Mouse (Mus musculus) lung, embryonic 15.5 days (tissue): ENCODE results near the gene 1700025G04Rik. TPM values are rescaled to one million over a fixed set of nuclear protein-coding genes. Genes with fewer than 3 reads are reported as not detected.

ENCODE experiments used
- ATAC-seq: fragments of 200-750 bp; cut with Nextera tagmentation; 2 replicates; pipeline ENCODE4 v1.8.0; 2017; ENCODE audit warnings: moderate number of reproducible peaks, borderline replicate concordance; ENCODE audit not compliant: low FRiP score, low TSS enrichment; ENCODE audit errors: extremely low read depth
- H3K27ac ChIP-seq: fragments of 300-500 bp; sonication (generic); 2 replicates; pipeline ENCODE4 v1.5.1; 2015; ENCODE audit warnings: moderate library complexity, mild to moderate bottlenecking, inconsistent platforms
- H3K27me3 ChIP-seq: fragments of 300-500 bp; sonication (generic); 2 replicates; pipeline ENCODE4 v1.6.1; 2015; ENCODE audit warnings: inconsistent platforms
- H3K36me3 ChIP-seq: fragments of 300-500 bp; sonication (generic); 2 replicates; pipeline ENCODE4 v1.6.1; 2015; ENCODE audit warnings: inconsistent platforms
- H3K4me1 ChIP-seq: fragments of 300-500 bp; sonication (generic); 2 replicates; pipeline ENCODE4 v1.6.1; 2015; ENCODE audit warnings: inconsistent platforms
- H3K4me2 ChIP-seq: fragments of 300-500 bp; sonication (generic); 2 replicates; pipeline ENCODE4 v1.6.1; 2015; ENCODE audit warnings: inconsistent platforms, mild to moderate bottlenecking, moderate library complexity
- H3K4me3 ChIP-seq: fragments of 300-500 bp; sonication (generic); 2 replicates; pipeline ENCODE4 v1.5.1; 2015; ENCODE audit warnings: mild to moderate bottlenecking, inconsistent platforms
- H3K9ac ChIP-seq: fragments of 300-500 bp; sonication (generic); 2 replicates; pipeline ENCODE4 v1.6.1; 2015; ENCODE audit warnings: inconsistent platforms
- H3K9me3 ChIP-seq: fragments of 300-500 bp; sonication (generic); 2 replicates; pipeline ENCODE4 v1.6.1; 2016; ENCODE audit warnings: inconsistent platforms
- WGBS: fragments of 180-500 bp; shearing (Covaris S2); methylation state at CpG from one replicate; pipeline ENCODE4 v1.1.7; 2015; 5-methylcytosine and 5-hydroxymethylcytosine counted together
- polyA plus RNA-seq: library from polyadenylated mRNA; unstranded; fragments of >200 nt; fragmentation: Nextera tagmentation; extraction: Ambion mirVana; gene quantifications from 2 replicates; pipeline ENCODE4 v1.2.1, GENCODE M21; 2015

Gene 1700025G04Rik
- polyA plus RNA-seq, 1 experiment from 2014 or later = 23.5 TPM

DNA sequence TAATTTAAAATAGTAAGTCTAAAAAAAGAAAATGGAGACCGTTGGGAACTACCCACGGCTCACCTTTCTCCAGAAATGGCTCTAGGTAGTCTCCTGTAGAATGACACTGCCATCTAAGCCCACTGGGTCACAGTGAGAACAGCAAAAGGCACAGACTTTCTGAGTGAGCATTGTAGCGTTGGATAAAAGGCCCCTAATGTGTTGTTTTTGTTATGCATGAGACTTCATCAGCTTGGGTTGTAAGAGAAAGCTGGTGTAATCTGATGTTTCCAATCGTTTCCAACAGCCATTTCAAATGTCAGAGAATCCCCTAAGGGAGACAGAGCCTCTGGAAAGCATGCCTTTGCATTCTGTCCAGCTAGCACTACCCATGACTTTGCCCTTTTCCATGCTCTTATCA, 19.5 kb downstream of the 1700025G04Rik start:
- Histone ChIP-seq H3K36me3 (no peaks in the 10 kb centered on the region), H3K9me3 (no peaks in the 10 kb centered on the region), H3K4me1 (0 out of 2 replicates have a peak, but pooled peaks cover under 1% of the 10 kb centered on the region), H3K27ac (no peak overlapping the region), H3K27me3 (no peaks in the 10 kb centered on the region), H3K4me2 (no peak overlapping the region), H3K9ac (no peak overlapping the region), H3K4me3 (no peak overlapping the region)
- ATAC-seq = no peak
- WGBS = 79% methylated on average over 4 of the region's 4 CpGs

DNA sequence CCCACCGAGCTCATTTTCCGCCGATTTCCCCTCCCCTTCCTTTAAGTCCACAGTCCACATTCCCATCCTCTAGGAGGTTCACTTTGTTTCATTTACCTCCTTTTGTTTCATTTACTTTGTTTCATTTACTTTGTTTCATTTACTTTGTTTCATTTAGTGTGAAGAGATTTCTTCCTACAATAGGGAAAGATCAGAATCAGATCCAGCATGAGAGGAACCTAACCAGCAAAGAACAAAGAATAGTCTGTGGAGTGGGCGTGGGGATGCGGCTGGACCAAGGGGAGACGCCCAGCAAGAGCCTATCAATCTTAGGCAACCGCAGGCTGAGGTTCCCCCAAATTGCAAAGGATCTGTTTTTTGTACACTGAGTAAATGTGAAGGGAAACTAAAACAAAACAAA, 20.2 kb downstream of the 1700025G04Rik start:
- no peaks in the 10 kb centered on the region for H3K36me3 ChIP-seq
- ATAC-seq = no peak
- WGBS = 82% methylated on average over 7 of the region's 7 CpGs

DNA sequence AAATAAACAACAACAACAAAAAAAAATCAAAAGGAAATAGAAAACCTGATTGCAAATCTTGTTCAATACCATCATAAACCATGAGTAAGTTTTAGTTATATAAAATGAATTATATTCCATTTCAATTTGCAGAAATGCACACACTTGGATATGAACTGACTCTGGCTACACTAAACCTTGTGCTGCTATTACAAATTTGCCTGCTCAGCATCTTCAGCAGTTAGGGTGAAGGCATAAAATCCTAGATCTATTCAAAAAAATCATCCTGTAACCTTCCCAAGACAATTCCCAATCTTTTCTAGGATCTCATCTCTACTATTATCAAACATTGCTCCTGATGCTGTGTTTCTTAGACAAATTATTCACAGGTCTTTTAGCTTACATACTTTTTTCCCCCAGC, 22.0 kb downstream of the 1700025G04Rik start:
- Histone ChIP-seq H3K4me3 (no peak overlapping the region), H3K4me2 (no peak overlapping the region), H3K27ac (no peak overlapping the region), H3K27me3 (no peaks in the 10 kb centered on the region), H3K4me1 (0 out of 2 replicates have a peak, but pooled peaks cover 2% of the 10 kb centered on the region), H3K9ac (no peak overlapping the region), H3K36me3 (no peaks in the 10 kb centered on the region), H3K9me3 (no peaks in the 10 kb centered on the region)
- ATAC-seq = no peak

More for the DNA sequence above, 20.2 kb downstream of the 1700025G04Rik start:
- H3K9ac ChIP-seq = no peak overlapping the region
- H3K9me3 ChIP-seq = no peaks in the 10 kb centered on the region
- no peaks in the 10 kb centered on the region for H3K27me3 ChIP-seq
- H3K4me2 ChIP-seq = no peak overlapping the region
- no peak overlapping the region for H3K4me3 ChIP-seq
- no peak overlapping the region for H3K27ac ChIP-seq
- H3K4me1 ChIP-seq = no peaks in the 10 kb centered on the region

DNA sequence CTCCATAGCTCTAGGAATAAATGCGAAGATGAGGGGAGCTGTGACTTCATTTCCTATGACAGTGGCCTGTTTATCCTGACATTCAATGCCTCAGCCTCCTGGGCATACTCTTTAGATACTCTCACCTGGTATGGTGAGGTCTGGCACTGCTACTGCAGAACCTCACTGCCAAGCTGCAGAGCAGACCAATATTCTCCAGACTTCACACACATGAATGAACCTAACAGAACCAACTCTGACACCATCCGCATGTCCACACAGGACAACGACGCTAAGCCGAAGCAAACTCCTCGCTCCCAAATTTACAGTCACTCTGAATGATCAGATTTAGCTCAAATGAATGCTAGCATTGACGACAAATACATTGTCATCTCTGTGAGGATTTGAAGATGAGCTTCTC, 24.4 kb downstream of the 1700025G04Rik start:
- no peak for ATAC-seq
- Histone ChIP-seq H3K4me2 (no peak overlapping the region), H3K9ac (no peak overlapping the region), H3K27me3 (no peaks in the 10 kb centered on the region), H3K27ac (no peak overlapping the region), H3K4me3 (no peak overlapping the region), H3K4me1 (0 out of 2 replicates have a peak, but pooled peaks cover 2% of the 10 kb centered on the region), H3K36me3 (no peaks in the 10 kb centered on the region), H3K9me3 (no peaks in the 10 kb centered on the region)
- WGBS = 95% methylated on average over 7 of the region's 7 CpGs

DNA sequence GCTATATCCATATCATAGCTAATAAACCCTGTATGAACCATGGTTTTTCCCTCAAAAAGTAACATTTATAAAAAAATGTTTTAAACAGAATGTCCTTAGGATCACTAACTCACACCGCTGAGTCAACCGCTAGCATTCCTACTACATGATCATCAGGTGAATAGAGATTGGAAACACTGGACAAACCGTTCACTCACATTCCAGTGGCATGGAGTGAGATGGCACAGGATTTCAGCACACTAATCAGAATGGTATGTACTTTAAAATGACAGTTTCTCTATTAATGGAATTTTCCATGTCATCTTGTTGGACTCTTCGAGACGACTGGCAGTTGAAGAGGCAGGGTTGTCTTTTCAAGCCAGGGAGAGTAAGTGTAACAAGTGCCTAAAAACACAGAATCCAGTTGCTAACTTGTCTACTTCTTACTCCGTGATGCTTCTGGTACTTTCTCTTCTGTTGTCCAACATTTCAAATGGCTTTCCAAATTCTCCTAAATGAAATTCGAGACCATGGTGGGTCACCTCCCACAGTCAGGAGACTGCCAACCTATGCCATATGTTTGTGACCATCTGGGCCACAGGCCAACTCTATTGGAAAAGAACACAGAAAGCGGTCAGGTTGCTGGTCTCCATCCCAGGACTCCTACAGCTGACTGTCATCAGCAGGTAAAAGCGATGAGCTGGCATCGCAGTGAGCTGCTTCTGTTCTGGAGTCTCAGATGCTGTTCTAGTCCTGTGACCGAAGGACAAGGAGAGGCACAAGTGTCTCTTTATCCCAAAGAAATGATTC, 26.4 kb downstream of the 1700025G04Rik start:
- WGBS = 85% methylated on average over 11 of the region's 11 CpGs
- no peak overlapping the region for H3K9ac ChIP-seq
- H3K27me3 ChIP-seq = no peaks in the 10 kb centered on the region
- 0 out of 2 replicates have a peak, but pooled peaks cover 2% of the 10 kb centered on the region for H3K4me1 ChIP-seq
- H3K4me3 ChIP-seq = no peak overlapping the region
- no peak for ATAC-seq
- H3K36me3 ChIP-seq = no peaks in the 10 kb centered on the region
- no peaks in the 10 kb centered on the region for H3K9me3 ChIP-seq
- H3K4me2 ChIP-seq = no peak overlapping the region
- no peak overlapping the region for H3K27ac ChIP-seq

DNA sequence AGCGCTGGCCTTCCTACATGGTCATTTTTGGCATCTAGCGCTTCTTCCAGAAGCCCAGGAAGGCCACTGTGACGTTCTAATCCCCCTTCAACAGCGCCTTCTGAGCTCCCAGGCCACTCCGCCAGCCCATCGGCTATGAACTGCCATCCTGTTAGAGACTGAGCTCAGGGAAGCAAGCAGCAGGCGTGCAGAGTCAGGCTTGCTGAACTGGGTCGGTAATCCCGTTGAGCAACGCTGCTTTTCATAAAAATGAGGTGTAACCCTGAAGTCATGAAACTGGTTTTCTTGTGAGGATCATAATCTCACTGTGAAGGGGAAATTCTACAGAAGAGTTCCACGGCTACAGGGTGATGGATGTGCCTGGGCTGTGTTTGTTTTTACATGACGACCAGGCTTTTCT, 28.2 kb downstream of the 1700025G04Rik start:
- no peak for ATAC-seq
- no peaks in the 10 kb centered on the region for H3K27me3 ChIP-seq
- no peaks in the 10 kb centered on the region for H3K36me3 ChIP-seq
- no peak overlapping the region for H3K4me3 ChIP-seq
- H3K4me2 ChIP-seq = no peak overlapping the region
- H3K9me3 ChIP-seq = no peaks in the 10 kb centered on the region
- no peak overlapping the region for H3K27ac ChIP-seq
- H3K9ac ChIP-seq = no peak overlapping the region
- 0 out of 2 replicates have a peak, but pooled peaks cover 2% of the 10 kb centered on the region for H3K4me1 ChIP-seq
- WGBS = 69% methylated on average over 12 of the region's 12 CpGs

DNA sequence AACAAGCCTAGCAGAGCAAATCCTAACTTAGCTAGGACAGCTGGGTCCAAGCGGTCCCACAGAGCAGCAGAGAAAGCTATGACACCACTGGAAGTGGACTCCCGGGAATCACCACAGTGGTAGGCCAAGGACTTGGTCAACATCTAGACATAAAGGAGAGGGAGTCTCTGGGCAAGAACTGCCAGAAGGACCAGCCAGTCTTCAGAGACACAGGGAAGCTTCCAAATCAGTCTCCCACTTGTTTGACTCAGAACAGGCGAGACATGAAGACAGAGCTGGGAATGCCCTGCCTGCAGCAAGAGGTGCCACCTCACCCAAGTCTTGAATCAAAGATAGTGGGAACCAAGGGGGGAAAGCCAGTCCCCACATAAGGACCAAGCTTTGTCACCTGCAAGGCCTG, 29.7 kb downstream of the 1700025G04Rik start:
- H3K4me3 ChIP-seq = no peak overlapping the region
- H3K36me3 ChIP-seq = no peaks in the 10 kb centered on the region
- H3K4me2 ChIP-seq = no peak overlapping the region
- H3K27me3 ChIP-seq = no peaks in the 10 kb centered on the region
- H3K9me3 ChIP-seq = no peaks in the 10 kb centered on the region
- peaks cover 4% of the 10 kb centered on the region; the same call in 1 of the 2 replicates for H3K4me1 ChIP-seq
- no peak for ATAC-seq
- whole genome bisulfite sequencing = 85% methylated on average over 3 of the region's 3 CpGs
- no peak overlapping the region for H3K9ac ChIP-seq
- no peak overlapping the region for H3K27ac ChIP-seq

DNA sequence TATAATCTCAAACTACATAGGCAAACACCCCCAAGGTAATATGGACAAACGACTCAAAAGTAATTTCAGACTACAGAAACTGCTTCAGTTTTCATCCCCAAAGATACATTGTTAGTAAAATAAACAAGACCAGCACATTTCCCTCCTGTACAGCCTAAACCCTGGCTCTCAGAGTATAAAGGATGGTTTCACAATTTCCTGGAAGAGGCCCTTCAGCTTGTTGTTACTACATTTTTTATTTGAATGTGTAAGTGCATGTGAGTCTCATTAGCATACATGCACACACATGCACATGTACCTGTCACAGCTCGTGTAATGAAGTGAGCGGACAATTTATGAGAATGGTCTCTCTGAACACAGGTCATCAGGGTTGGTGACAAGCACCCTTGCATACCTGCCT, 31.1 kb downstream of the 1700025G04Rik start:
- 66% methylated on average over 3 of the region's 3 CpGs for WGBS

DNA sequence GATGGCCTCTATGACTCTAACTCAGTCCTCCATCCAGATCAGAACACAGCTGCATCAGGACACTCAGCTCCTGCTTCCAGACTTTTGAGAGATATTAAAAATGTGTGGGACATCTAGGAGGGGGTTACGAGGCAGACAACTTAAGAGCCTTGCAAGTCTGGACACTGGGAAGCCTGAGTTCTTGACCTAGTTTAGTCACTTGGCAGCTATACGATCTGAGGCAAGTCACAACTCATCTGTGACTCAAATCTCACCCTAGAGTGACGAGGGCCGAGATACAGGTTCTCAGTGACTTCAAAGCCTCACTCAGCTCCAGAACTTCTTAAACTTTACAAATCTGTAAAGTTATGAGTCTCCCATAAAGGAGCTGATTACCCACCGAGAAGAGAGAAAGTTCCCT, 36.8 kb downstream of the 1700025G04Rik start:
- Histone ChIP-seq H3K27ac (no peak overlapping the region), H3K36me3 (no peaks in the 10 kb centered on the region), H3K4me2 (no peak overlapping the region), H3K4me3 (no peak overlapping the region), H3K9me3 (no peaks in the 10 kb centered on the region), H3K9ac (no peak overlapping the region), H3K27me3 (no peaks in the 10 kb centered on the region), H3K4me1 (peaks cover 40% of the 10 kb centered on the region)
- 58% methylated on average over 5 of the region's 5 CpGs for WGBS
- no peak for ATAC-seq

More for the DNA sequence above, 31.1 kb downstream of the 1700025G04Rik start:
- Histone ChIP-seq H3K4me3 (no peak overlapping the region), H3K9me3 (no peaks in the 10 kb centered on the region), H3K27ac (no peak overlapping the region), H3K9ac (no peak overlapping the region), H3K27me3 (no peaks in the 10 kb centered on the region), H3K4me1 (peaks cover 18% of the 10 kb centered on the region), H3K4me2 (no peak overlapping the region), H3K36me3 (no peaks in the 10 kb centered on the region)
- no peak for ATAC-seq

DNA sequence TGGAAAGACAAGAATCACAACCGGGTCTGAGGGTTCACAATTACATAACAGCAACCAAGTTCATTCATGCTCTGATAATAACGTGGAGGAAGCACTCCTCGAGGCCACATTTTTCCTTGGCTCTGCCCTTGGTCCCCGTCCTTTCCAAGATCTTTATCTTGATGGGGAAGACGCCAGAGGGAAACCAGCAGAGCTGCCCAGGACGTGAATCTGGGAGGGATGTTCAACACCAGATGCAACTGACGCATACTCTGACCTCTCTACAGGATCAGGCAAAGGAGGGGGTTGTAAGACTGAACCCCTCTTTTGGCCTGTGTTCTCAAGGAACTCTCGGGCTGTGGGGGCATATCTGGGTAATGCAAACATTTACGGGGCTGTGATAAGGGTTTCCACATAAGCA, 38.1 kb downstream of the 1700025G04Rik start:
- H3K27ac ChIP-seq = peak overlapping the region; percentile 30; the same call in 1 of the 2 replicates
- ATAC-seq = no peak
- no peaks in the 10 kb centered on the region for H3K36me3 ChIP-seq
- no peaks in the 10 kb centered on the region for H3K9me3 ChIP-seq
- WGBS = 20% methylated on average over 9 of the region's 9 CpGs
- no peaks in the 10 kb centered on the region for H3K27me3 ChIP-seq
- H3K9ac ChIP-seq = no peak overlapping the region
- no peak overlapping the region for H3K4me3 ChIP-seq
- H3K4me2 ChIP-seq = no peak overlapping the region
- H3K4me1 ChIP-seq = peaks cover 47% of the 10 kb centered on the region

DNA sequence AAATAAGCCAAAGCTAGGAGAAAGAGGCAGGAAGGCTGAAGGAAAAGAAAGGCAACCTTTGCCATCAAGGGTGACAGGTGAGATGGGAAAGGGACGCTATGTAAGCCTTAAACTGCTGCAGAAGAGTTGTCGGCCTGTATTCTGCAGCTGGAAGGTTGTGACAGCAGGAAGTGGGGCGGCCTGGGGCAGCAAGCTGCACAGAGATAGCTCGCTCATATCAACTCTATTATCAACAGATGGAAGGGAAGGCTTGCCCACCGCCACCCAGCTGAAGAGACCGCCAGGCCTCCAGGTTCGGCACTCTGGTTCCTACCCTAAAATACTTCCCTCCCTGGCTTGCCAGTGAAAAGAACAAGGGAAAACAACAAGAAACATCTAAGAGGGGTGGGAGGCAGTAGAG, 39.9 kb downstream of the 1700025G04Rik start:
- H3K27ac ChIP-seq = no peak overlapping the region
- H3K4me3 ChIP-seq = no peak overlapping the region
- WGBS = 57% methylated on average over 7 of the region's 7 CpGs

DNA sequence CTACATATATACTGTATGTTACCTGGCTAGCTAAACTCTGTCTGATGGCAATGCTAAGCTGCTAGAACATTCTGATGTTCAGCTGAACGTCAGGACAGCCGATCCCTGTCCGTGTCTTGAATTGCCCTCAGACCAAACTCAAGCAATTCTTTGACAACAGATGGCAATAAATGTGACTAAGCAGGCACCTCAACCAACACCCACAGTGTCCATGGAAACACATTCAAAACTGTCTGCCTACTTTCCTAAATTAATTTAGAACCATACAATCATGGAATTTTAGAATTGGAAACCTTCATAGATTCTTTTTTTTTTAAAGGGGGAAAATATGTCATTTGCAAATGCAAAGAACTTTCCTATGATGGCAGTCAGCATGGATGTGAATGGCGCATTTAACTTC, 41.6 kb downstream of the 1700025G04Rik start:
- Histone ChIP-seq H3K27ac (no peak overlapping the region), H3K4me2 (no peak overlapping the region), H3K36me3 (no peaks in the 10 kb centered on the region), H3K9me3 (no peaks in the 10 kb centered on the region), H3K4me1 (peaks cover 31% of the 10 kb centered on the region), H3K27me3 (no peaks in the 10 kb centered on the region), H3K4me3 (no peak overlapping the region), H3K9ac (no peak overlapping the region)
- WGBS = 65% methylated on average over 4 of the region's 4 CpGs
- ATAC-seq = no peak

More for the DNA sequence above, 39.9 kb downstream of the 1700025G04Rik start:
- Histone ChIP-seq H3K9ac (no peak overlapping the region), H3K4me1 (peaks cover 46% of the 10 kb centered on the region), H3K4me2 (no peak overlapping the region), H3K9me3 (no peaks in the 10 kb centered on the region), H3K27me3 (no peaks in the 10 kb centered on the region), H3K36me3 (no peaks in the 10 kb centered on the region)
- no peak for ATAC-seq
